ENCODE assay signal across 12 mouse cellular contexts in the genomic region with DNA sequence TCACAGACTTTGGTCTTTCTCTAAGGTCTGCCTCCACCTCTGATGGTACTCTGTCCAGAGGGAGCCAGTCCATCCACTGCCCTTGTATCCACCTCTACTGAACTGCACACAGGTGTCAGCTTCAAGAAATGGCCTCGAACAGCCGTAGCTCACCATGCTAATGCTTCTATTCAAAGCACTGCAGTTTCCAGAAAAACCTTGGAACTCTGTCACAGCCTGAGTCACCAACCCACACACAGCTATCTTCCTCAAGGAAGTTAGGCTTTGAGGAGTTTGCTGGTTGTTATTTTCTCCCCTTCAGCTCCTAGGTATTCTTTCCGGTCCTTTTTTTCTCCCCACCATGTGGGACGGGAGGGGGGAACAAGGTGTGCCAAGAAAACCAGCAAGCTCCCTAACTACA. TPM values are rescaled to one million over a fixed set of nuclear protein-coding genes. Genes with fewer than 3 reads are reported as not detected.
A peak's percentile ranks its signal among the peaks of the same experiment; 100 is the strongest.
DNase-seq lines count a peak whose midpoint lies in the region; ATAC-seq and TF ChIP-seq lines count a peak whose summit lies in the region.
"Had no signal": no experiment of that assay in that cellular context is flagged by ENCODE, and none has a peak within 500 bp of the region (broad histone marks: within the 10 kb centered on the region; RNA-seq: fewer than 3 reads in every experiment).

No protein-coding gene starts in this region.

- peaks cover 12% of the 10 kb centered on the region; the same call in 1 of the 2 replicates for H3K4me1 ChIP-seq in embryonic facial prominence, embryonic 14.5 days (ENCODE audit: control insufficient read depth, insufficient read depth, low read length)
- H3K4me1 ChIP-seq in embryonic facial prominence, embryonic 10.5 days, result peaks cover 21% of the 10 kb centered on the region
- no peaks in the 10 kb centered on the region for H3K4me1 ChIP-seq in stomach, postnatal 0 days (replicated peaks; ENCODE audit: control insufficient read depth, insufficient read depth)

- 0 out of 2 replicates have a peak overlapping the region, but pooled peaks have one; percentile 7 for H3K4me2 ChIP-seq in embryonic facial prominence, embryonic 14.5 days (ENCODE audit: low read depth, low read length)
- peak overlapping the region; percentile 28 for H3K4me2 ChIP-seq in stomach, postnatal 0 days (replicated peaks; ENCODE audit: low read depth)
- H3K4me2 ChIP-seq: midbrain, embryonic 13.5 days had no signal

- H3K27ac ChIP-seq in embryonic facial prominence, embryonic 14.5 days (replicated peaks; ENCODE audit: low read depth, low read length), result no peak overlapping the region
- no peak overlapping the region for H3K27ac ChIP-seq in embryonic facial prominence, embryonic 10.5 days (replicated peaks)
- peak overlapping the region; percentile 75 for H3K27ac ChIP-seq in stomach, postnatal 0 days (replicated peaks)
- H3K27ac ChIP-seq: midbrain, embryonic 13.5 days had no signal

- no peak for TF ChIP-seq EP300 in stomach, postnatal 0 days (optimal IDR thresholded peaks at IDR 0.05)

- no peak for ATAC-seq in embryonic facial prominence, embryonic 14.5 days (ENCODE audit: low read depth)
- ATAC-seq in stomach, postnatal 0 days (ENCODE audit: low FRiP score, low TSS enrichment), result peak; percentile 19
- ATAC-seq: midbrain, embryonic 13.5 days; Patski had no signal

- no peak overlapping the region for H3K4me3 ChIP-seq in embryonic facial prominence, embryonic 14.5 days (ENCODE audit: low read depth, low read length)
- H3K4me3 ChIP-seq in embryonic facial prominence, embryonic 10.5 days, result no peak overlapping the region
- H3K4me3 ChIP-seq in stomach, postnatal 0 days (ENCODE audit: low read depth, low read length), result no peak overlapping the region
- H3K4me3 ChIP-seq: midbrain, embryonic 13.5 days had no signal

- no peak for DNase-seq in embryonic facial prominence, embryonic 14.5 days (ENCODE audit: low spot score)
- no peak for DNase-seq in embryonic facial prominence, embryonic 10.5 days (ENCODE audit: low spot score)
- peak; percentile 78 for DNase-seq in right cerebral cortex, adult 18-20 months
- no peak for DNase-seq in right cerebral cortex, postnatal 4 days
- DNase-seq in layer of hippocampus, postnatal 36 days, result peak; percentile 8 to 15
- no peak for DNase-seq in stomach, postnatal 0 days (ENCODE audit: low spot score)
- DNase-seq in gastrocnemius, postnatal 25 days, result no peak
- no peak for DNase-seq in cerebellum, postnatal 36 days
- DNase-seq: B cell, adult 2 months; lung, adult 2 months had no signal

- H3K9ac ChIP-seq in embryonic facial prominence, embryonic 14.5 days (ENCODE audit: low read depth, low read length), result no peak overlapping the region
- H3K9ac ChIP-seq in stomach, postnatal 0 days (ENCODE audit: low read length), result peak overlapping the region; percentile 28; the same call in 1 of the 2 replicates
- H3K9ac ChIP-seq: midbrain, embryonic 13.5 days had no signal

- no peaks in the 10 kb centered on the region for H3K36me3 ChIP-seq in embryonic facial prominence, embryonic 14.5 days (ENCODE audit: control insufficient read depth, insufficient read depth, low read length)
- no peaks in the 10 kb centered on the region for H3K36me3 ChIP-seq in embryonic facial prominence, embryonic 10.5 days (replicated peaks)
- H3K36me3 ChIP-seq in stomach, postnatal 0 days (ENCODE audit: control insufficient read depth, insufficient read depth, low read length), result no peaks in the 10 kb centered on the region
- H3K36me3 ChIP-seq: midbrain, embryonic 13.5 days had no signal

- H3K9me3 ChIP-seq in embryonic facial prominence, embryonic 14.5 days (ENCODE audit: control insufficient read depth, low read length), result no peaks in the 10 kb centered on the region
- H3K9me3 ChIP-seq in embryonic facial prominence, embryonic 10.5 days, result no peaks in the 10 kb centered on the region
- no peaks in the 10 kb centered on the region for H3K9me3 ChIP-seq in stomach, postnatal 0 days (ENCODE audit: control insufficient read depth, low read length)
- H3K9me3 ChIP-seq: midbrain, embryonic 13.5 days had no signal

- WGBS in embryonic facial prominence, embryonic 14.5 days, result 26% methylated on average over 4 of the region's 4 CpGs
- WGBS in embryonic facial prominence, embryonic 10.5 days, result 54% methylated on average over 4 of the region's 4 CpGs
- 8% methylated on average over 4 of the region's 4 CpGs for WGBS in stomach, postnatal 0 days

- TF ChIP-seq CTCF in stomach, postnatal 0 days (IDR thresholded peaks at IDR 0.05; ENCODE audit: low read depth), result no peak

- H3K27me3 ChIP-seq in embryonic facial prominence, embryonic 14.5 days (replicated peaks; ENCODE audit: control insufficient read depth, insufficient read depth, low read length), result no peaks in the 10 kb centered on the region
- peaks cover 23% of the 10 kb centered on the region for H3K27me3 ChIP-seq in embryonic facial prominence, embryonic 10.5 days (replicated peaks; ENCODE audit: low read depth, poor library complexity, severe bottlenecking)
- no peaks in the 10 kb centered on the region for H3K27me3 ChIP-seq in stomach, postnatal 0 days (ENCODE audit: control insufficient read depth, insufficient read depth, low read length)
- H3K27me3 ChIP-seq: Patski had no signal

RNA-seq across cellular contexts. Expression of gene Hipk3, which starts 3.5 kb away (rescaled TPM):
- 29.7 and 33.1 TPM in 2 replicates for polyA plus RNA-seq in embryonic facial prominence, embryonic 14.5 days (2014; fragmentation: Nextera tagmentation; extraction: Ambion mirVana)
- polyA plus RNA-seq in embryonic facial prominence, embryonic 10.5 days (2016; fragmentation: Nextera tagmentation; extraction: Ambion mirVana), result 9.5 and 10.6 TPM in 2 replicates
- total RNA-seq in layer of hippocampus, postnatal 36 days (2021), result 10 to 100 TPM; 67.0 to 69.2 TPM
- polyA plus RNA-seq in stomach, postnatal 0 days (2015; fragmentation: Nextera tagmentation; extraction: Ambion mirVana), result 8.8 and 9.8 TPM in 2 replicates
- 100 to 1,000 TPM; 158 to 199 TPM for total RNA-seq in gastrocnemius, postnatal 25 days (2021)

Comparison
In these comparisons a context has a peak if more than half of its experiments do, and no peak if none do; other contexts are left out.
1. DNase-seq: peak in right cerebral cortex, adult 18-20 months (single experiment) and layer of hippocampus, postnatal 36 days (2 of 2); none in embryonic facial prominence, embryonic 14.5 days (single experiment), embryonic facial prominence, embryonic 10.5 days (single experiment), right cerebral cortex, postnatal 4 days (single experiment), stomach, postnatal 0 days (single experiment), gastrocnemius, postnatal 25 days (single experiment) and cerebellum, postnatal 36 days (0 of 2).